Mouse (Mus musculus) lung, embryonic 15.5 days (tissue): ENCODE data around the gene Pced1b. TPM values are rescaled to one million over a fixed set of nuclear protein-coding genes. Genes with fewer than 3 reads are reported as not detected.
A peak's percentile ranks its signal among the peaks of the same experiment; 100 is the strongest.

Experiments
- ATAC-seq: fragments of 200-750 bp; cut with Nextera tagmentation; 2 replicates; pipeline ENCODE4 v1.8.0; 2017; ENCODE audit warnings: moderate number of reproducible peaks, borderline replicate concordance; ENCODE audit not compliant: low FRiP score, low TSS enrichment; ENCODE audit errors: extremely low read depth
- H3K27ac ChIP-seq: fragments of 300-500 bp; sonication (generic); 2 replicates; pipeline ENCODE4 v1.5.1; 2015; ENCODE audit warnings: moderate library complexity, mild to moderate bottlenecking, inconsistent platforms
- H3K27me3 ChIP-seq: fragments of 300-500 bp; sonication (generic); 2 replicates; pipeline ENCODE4 v1.6.1; 2015; ENCODE audit warnings: inconsistent platforms
- H3K36me3 ChIP-seq: fragments of 300-500 bp; sonication (generic); 2 replicates; pipeline ENCODE4 v1.6.1; 2015; ENCODE audit warnings: inconsistent platforms
- H3K4me1 ChIP-seq: fragments of 300-500 bp; sonication (generic); 2 replicates; pipeline ENCODE4 v1.6.1; 2015; ENCODE audit warnings: inconsistent platforms
- H3K4me2 ChIP-seq: fragments of 300-500 bp; sonication (generic); 2 replicates; pipeline ENCODE4 v1.6.1; 2015; ENCODE audit warnings: inconsistent platforms, mild to moderate bottlenecking, moderate library complexity
- H3K4me3 ChIP-seq: fragments of 300-500 bp; sonication (generic); 2 replicates; pipeline ENCODE4 v1.5.1; 2015; ENCODE audit warnings: mild to moderate bottlenecking, inconsistent platforms
- H3K9ac ChIP-seq: fragments of 300-500 bp; sonication (generic); 2 replicates; pipeline ENCODE4 v1.6.1; 2015; ENCODE audit warnings: inconsistent platforms
- H3K9me3 ChIP-seq: fragments of 300-500 bp; sonication (generic); 2 replicates; pipeline ENCODE4 v1.6.1; 2016; ENCODE audit warnings: inconsistent platforms
- WGBS: fragments of 180-500 bp; shearing (Covaris S2); methylation state at CpG from one replicate; pipeline ENCODE4 v1.1.7; 2015; 5-methylcytosine and 5-hydroxymethylcytosine counted together
- polyA plus RNA-seq: library from polyadenylated mRNA; unstranded; fragments of >200 nt; fragmentation: Nextera tagmentation; extraction: Ambion mirVana; gene quantifications from 2 replicates; pipeline ENCODE4 v1.2.1, GENCODE M21; 2015

Gene Pced1b
- polyA plus RNA-seq, 1 experiment from 2014 or later, result 5.3 TPM

DNA sequence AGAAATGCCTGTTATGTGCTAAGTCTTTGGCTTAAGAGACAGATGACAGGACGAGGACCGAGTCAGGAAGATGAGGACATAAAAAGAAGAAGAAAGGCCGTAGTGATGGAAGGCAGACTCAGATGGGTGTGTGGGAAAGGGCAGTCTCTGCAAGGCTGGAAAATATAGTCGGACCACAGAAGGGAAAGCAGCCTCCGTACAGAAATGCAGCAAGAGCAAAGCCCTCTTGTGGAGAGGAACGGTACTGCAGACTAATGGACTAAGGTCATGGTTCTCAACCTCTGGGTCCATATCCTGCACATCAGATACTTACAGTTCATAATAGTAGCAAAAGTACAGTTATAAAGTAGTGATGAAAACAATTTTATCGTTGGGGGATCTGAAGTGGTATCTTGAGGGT lies 11.7 kb upstream of the Pced1b start:
- Histone ChIP-seq H3K9me3 (no peaks in the 10 kb centered on the region; the same call in 1 of the 2 replicates), H3K4me3 (no peak overlapping the region), H3K4me2 (no peak overlapping the region), H3K4me1 (no peaks in the 10 kb centered on the region), H3K27ac (no peak overlapping the region), H3K9ac (no peak overlapping the region), H3K36me3 (no peaks in the 10 kb centered on the region), H3K27me3 (no peaks in the 10 kb centered on the region)
- WGBS, result 21% methylated on average over 7 of the region's 7 CpGs
- no peak for ATAC-seq

DNA sequence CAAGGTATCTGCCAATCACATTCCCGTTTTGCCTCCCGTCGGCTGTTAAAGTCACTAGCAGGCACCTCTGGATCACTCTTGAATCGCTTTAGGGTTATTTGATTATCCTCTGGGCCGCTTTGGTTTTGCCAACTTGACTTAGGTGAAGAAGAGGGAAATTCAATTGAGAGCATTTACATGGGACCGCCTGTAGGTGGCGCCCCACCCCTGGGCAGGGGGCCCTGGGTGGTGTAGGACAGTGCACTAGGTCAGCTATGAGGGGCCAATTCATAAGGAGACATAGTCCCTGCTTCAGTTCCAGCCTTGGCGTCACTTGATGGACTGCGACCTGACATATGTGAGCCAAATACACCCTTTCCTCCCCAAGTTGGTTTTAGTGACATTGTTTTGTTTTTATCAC lies 10.0 kb upstream of the Pced1b start:
- Histone ChIP-seq H3K4me3 (no peak overlapping the region), H3K27ac (no peak overlapping the region), H3K36me3 (no peaks in the 10 kb centered on the region), H3K9ac (no peak overlapping the region), H3K9me3 (no peaks in the 10 kb centered on the region; the same call in 1 of the 2 replicates), H3K27me3 (no peaks in the 10 kb centered on the region), H3K4me2 (no peak overlapping the region), H3K4me1 (no peaks in the 10 kb centered on the region)
- ATAC-seq, result no peak
- 46% methylated on average over 9 of the region's 9 CpGs for WGBS

GRCm38 (mm10) chr15:97245392-97245791 lies 1.5 kb upstream of the Pced1b start:
- Histone ChIP-seq H3K27me3 (peaks cover 17% of the 10 kb centered on the region), H3K9ac (no peak overlapping the region), H3K4me3 (no peak overlapping the region), H3K4me1 (peaks cover 17% of the 10 kb centered on the region; the same call in 1 of the 2 replicates), H3K36me3 (no peaks in the 10 kb centered on the region), H3K9me3 (no peaks in the 10 kb centered on the region), H3K27ac (no peak overlapping the region), H3K4me2 (no peak overlapping the region)
- ATAC-seq, result no peak
- 73% methylated on average over 18 of the region's 18 CpGs for WGBS

- Histone ChIP-seq H3K27ac (no peak overlapping the region), H3K27me3 (peaks cover 17% of the 10 kb centered on the region), H3K9ac (no peak overlapping the region), H3K4me3 (peak overlapping the region; percentile 61), H3K36me3 (no peaks in the 10 kb centered on the region), H3K4me1 (peaks cover 17% of the 10 kb centered on the region; the same call in 1 of the 2 replicates), H3K4me2 (peak overlapping the region; percentile 73), H3K9me3 (no peaks in the 10 kb centered on the region)
- WGBS, result 24% methylated on average over 14 of the region's 14 CpGs
- no peak for ATAC-seq
Measured at GRCm38 (mm10) chr15:97246256-97246655, 651 bp upstream of the Pced1b start.

GRCm38 (mm10) chr15:97247791-97248161 lies 869 bp downstream of the Pced1b start:
- 1% methylated on average over 14 of the region's 14 CpGs for WGBS
- H3K9ac ChIP-seq, result peak overlapping the region; percentile 65
- peaks cover 23% of the 10 kb centered on the region; the same call in 1 of the 2 replicates for H3K4me1 ChIP-seq
- H3K9me3 ChIP-seq, result no peaks in the 10 kb centered on the region
- H3K36me3 ChIP-seq, result no peaks in the 10 kb centered on the region
- H3K27me3 ChIP-seq, result peaks cover 17% of the 10 kb centered on the region
- peak overlapping the region; percentile 61 for H3K4me3 ChIP-seq
- H3K27ac ChIP-seq, result peak overlapping the region; percentile 66
- peak; percentile 50; the same call in 1 of the 2 replicates for ATAC-seq
- peak overlapping the region; percentile 73 for H3K4me2 ChIP-seq

- Histone ChIP-seq H3K9ac (peak overlapping the region; percentile 65), H3K9me3 (no peaks in the 10 kb centered on the region), H3K36me3 (no peaks in the 10 kb centered on the region), H3K27me3 (peaks cover 17% of the 10 kb centered on the region), H3K4me1 (peaks cover 23% of the 10 kb centered on the region; the same call in 1 of the 2 replicates), H3K4me2 (peak overlapping the region; percentile 73), H3K4me3 (peak overlapping the region; percentile 61), H3K27ac (peak overlapping the region; percentile 66)
- no peak for ATAC-seq
- WGBS, result 36% methylated on average over 8 of the region's 8 CpGs
Measured at GRCm38 (mm10) chr15:97248296-97248695, 1.4 kb downstream of the Pced1b start.

GRCm38 (mm10) chr15:97249322-97249721 lies 2.4 kb downstream of the Pced1b start:
- Histone ChIP-seq H3K4me1 (peaks cover 23% of the 10 kb centered on the region; the same call in 1 of the 2 replicates), H3K36me3 (no peaks in the 10 kb centered on the region), H3K9me3 (no peaks in the 10 kb centered on the region), H3K27me3 (peaks cover 17% of the 10 kb centered on the region), H3K9ac (no peak overlapping the region), H3K4me3 (no peak overlapping the region), H3K4me2 (no peak overlapping the region), H3K27ac (no peak overlapping the region)
- 86% methylated on average over 10 of the region's 10 CpGs for WGBS
- ATAC-seq, result no peak

DNA sequence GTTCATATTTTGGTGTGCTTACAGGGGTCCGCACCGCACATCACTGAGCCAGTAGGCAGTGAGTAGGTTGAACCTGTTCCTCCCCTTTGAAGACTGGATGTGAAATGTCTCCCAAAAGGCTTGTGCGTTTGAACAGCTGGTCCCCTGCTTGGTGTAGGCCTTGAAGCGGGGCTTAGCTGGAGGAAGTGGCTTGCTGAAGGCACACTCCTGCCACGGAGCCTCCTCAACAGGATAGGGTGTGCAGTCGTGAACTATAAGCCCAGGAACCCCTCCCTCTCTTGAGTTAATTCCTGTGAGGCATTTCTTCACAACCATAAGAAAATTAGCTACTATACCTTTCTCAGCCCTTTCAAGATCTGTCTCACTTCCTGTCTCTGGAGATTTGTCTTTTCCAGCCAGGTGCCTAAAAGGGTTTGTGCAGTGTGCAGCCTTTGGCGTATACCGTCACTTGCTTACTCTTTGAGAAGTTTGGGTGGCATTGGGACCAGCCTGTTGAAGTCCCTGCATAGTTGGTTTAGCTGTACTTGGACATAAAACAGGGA lies 5.7 kb downstream of the Pced1b start:
- no peak overlapping the region for H3K9ac ChIP-seq
- 71% methylated on average over 8 of the region's 8 CpGs for WGBS
- no peak for ATAC-seq

GRCm38 (mm10) chr15:97254375-97254774 lies 7.5 kb downstream of the Pced1b start:
- no peak for ATAC-seq
- H3K9me3 ChIP-seq, result no peaks in the 10 kb centered on the region
- no peaks in the 10 kb centered on the region for H3K36me3 ChIP-seq
- no peaks in the 10 kb centered on the region for H3K27me3 ChIP-seq
- no peak overlapping the region for H3K27ac ChIP-seq
- H3K4me2 ChIP-seq, result no peak overlapping the region
- H3K4me3 ChIP-seq, result no peak overlapping the region
- 88% methylated on average over 4 of the region's 4 CpGs for WGBS
- H3K4me1 ChIP-seq, result peaks cover 12% of the 10 kb centered on the region; the same call in 1 of the 2 replicates
- H3K9ac ChIP-seq, result no peak overlapping the region

More for the DNA sequence above, 5.7 kb downstream of the Pced1b start:
- H3K9me3 ChIP-seq, result no peaks in the 10 kb centered on the region
- H3K27me3 ChIP-seq, result no peaks in the 10 kb centered on the region
- no peaks in the 10 kb centered on the region for H3K36me3 ChIP-seq
- peaks cover 21% of the 10 kb centered on the region; the same call in 1 of the 2 replicates for H3K4me1 ChIP-seq
- no peak overlapping the region for H3K4me2 ChIP-seq
- H3K4me3 ChIP-seq, result no peak overlapping the region
- no peak overlapping the region for H3K27ac ChIP-seq

DNA sequence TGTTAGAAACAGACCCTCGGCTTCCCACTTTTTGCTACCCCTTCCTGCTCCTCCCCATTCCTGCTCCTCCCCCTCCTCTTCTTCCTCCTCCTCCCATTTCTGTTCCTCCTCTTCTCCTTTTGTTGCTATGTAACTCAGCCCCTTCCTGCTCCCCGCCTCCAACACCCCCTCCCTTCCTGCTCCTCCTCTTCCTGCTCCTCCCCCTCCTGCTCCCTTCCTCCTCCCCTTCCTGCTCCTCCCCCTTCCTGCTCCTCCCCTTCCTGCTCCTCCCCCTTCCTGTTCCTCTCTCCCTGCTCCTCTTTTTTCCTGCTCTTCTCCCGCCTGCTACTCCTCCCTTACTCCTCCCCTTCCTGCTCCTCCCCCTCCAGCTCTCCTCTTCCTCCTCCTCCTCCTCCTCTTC lies 8.9 kb downstream of the Pced1b start:
- H3K27ac ChIP-seq, result no peak overlapping the region
- H3K9ac ChIP-seq, result no peak overlapping the region
- 81% methylated on average over 3 of the region's 3 CpGs for WGBS
- H3K36me3 ChIP-seq, result no peaks in the 10 kb centered on the region
- H3K4me3 ChIP-seq, result no peak overlapping the region
- no peaks in the 10 kb centered on the region for H3K27me3 ChIP-seq
- H3K4me2 ChIP-seq, result no peak overlapping the region
- peaks cover 12% of the 10 kb centered on the region; the same call in 1 of the 2 replicates for H3K4me1 ChIP-seq
- no peak for ATAC-seq
- no peaks in the 10 kb centered on the region for H3K9me3 ChIP-seq

GRCm38 (mm10) chr15:97256411-97256810 lies 9.5 kb downstream of the Pced1b start:
- no peak overlapping the region for H3K27ac ChIP-seq
- H3K36me3 ChIP-seq, result no peaks in the 10 kb centered on the region

GRCm38 (mm10) chr15:97257206-97257775 lies 10.4 kb downstream of the Pced1b start:
- no peak for ATAC-seq
- Histone ChIP-seq H3K4me2 (no peak overlapping the region), H3K9me3 (no peaks in the 10 kb centered on the region), H3K9ac (no peak overlapping the region), H3K4me3 (no peak overlapping the region), H3K27me3 (no peaks in the 10 kb centered on the region), H3K36me3 (no peaks in the 10 kb centered on the region), H3K4me1 (peaks cover 5% of the 10 kb centered on the region; the same call in 1 of the 2 replicates), H3K27ac (no peak overlapping the region)
- WGBS, result 55% methylated on average over 8 of the region's 8 CpGs

More at GRCm38 (mm10) chr15:97256411-97256810, 9.5 kb downstream of the Pced1b start:
- no peak overlapping the region for H3K4me3 ChIP-seq
- 85% methylated on average over 11 of the region's 11 CpGs for WGBS
- peaks cover 11% of the 10 kb centered on the region; the same call in 1 of the 2 replicates for H3K4me1 ChIP-seq
- no peak overlapping the region for H3K9ac ChIP-seq
- H3K27me3 ChIP-seq, result no peaks in the 10 kb centered on the region
- no peaks in the 10 kb centered on the region for H3K9me3 ChIP-seq
- no peak for ATAC-seq
- no peak overlapping the region for H3K4me2 ChIP-seq
